Mouse (Mus musculus) embryonic fibroblast, embryonic 13.5 days (primary cell): ENCODE measurements around the gene Disc1.

Experiments used
- CTCF ChIP-seq: IDR thresholded peaks from 2 replicates; pipeline ENCODE4 v1.5.1; 2011; ENCODE audit warnings: mild to moderate bottlenecking, control low read depth, low read length, moderate library complexity, borderline replicate concordance; ENCODE audit not compliant: insufficient read depth
- POLR2A ChIP-seq: IDR thresholded peaks from 2 replicates; pipeline ENCODE4 v1.6.1; 2011; ENCODE audit warnings: low read depth, mild to moderate bottlenecking, control low read depth, low read length, moderate library complexity

DNA sequence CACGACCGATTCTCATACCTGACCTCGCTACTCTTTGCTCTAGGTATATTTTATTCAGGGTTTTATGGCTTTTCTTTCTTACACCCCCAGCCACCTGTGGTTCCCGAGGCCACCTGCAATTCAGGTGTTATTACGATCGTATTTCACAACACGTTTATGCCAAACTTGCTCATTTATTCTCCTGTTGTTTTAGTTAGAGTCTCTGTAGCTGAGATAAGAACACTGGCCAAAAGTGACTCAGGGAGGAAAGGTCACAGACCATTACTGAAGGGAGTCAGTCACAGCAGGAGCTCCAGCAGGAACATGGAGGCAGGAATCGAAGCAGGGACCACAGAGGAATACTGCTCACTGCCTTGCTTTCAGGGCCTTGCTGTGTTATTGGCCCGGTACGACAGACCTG, 109.5 kb downstream of the Disc1 start:
- no peak for TF ChIP-seq CTCF
- TF ChIP-seq POLR2A: no peak
